Mouse (Mus musculus) lung, embryonic 14.5 days (tissue): ENCODE measurements around the gene Man1a2. TPM values are rescaled to one million over a fixed set of nuclear protein-coding genes. Genes with fewer than 3 reads are reported as not detected.

Experiments used
- ATAC-seq: fragments of 200-750 bp; cut with Nextera tagmentation; 2 replicates; pipeline ENCODE4 v1.8.0; 2017; ENCODE audit warnings: mild to moderate bottlenecking, moderate TSS enrichment, moderate library complexity; ENCODE audit not compliant: insufficient read depth
- DNase-seq: peaks from one replicate; pipeline ENCODE4 v3.0.0-alpha.2; 2015
- H3K27ac ChIP-seq: fragments of 300-500 bp; sonication (generic); 2 replicates; pipeline ENCODE4 v1.5.1; 2014; ENCODE audit warnings: low read depth, mild to moderate bottlenecking, moderate library complexity
- H3K27me3 ChIP-seq: fragments of 300-500 bp; sonication (generic); 2 replicates; pipeline ENCODE4 v1.6.1; 2014; ENCODE audit warnings: low read length, control low read depth; ENCODE audit not compliant: insufficient read depth
- H3K36me3 ChIP-seq: fragments of 300-500 bp; sonication (generic); 2 replicates; pipeline ENCODE4 v1.6.1; 2014; ENCODE audit warnings: control low read depth; ENCODE audit not compliant: insufficient read depth
- H3K4me1 ChIP-seq: fragments of 300-500 bp; sonication (generic); 2 replicates; pipeline ENCODE4 v1.6.1; 2014; ENCODE audit warnings: antibody characterized with exemption, control low read depth; ENCODE audit not compliant: insufficient read depth
- H3K4me2 ChIP-seq: fragments of 300-500 bp; sonication (generic); 2 replicates; pipeline ENCODE4 v1.6.1; 2014; ENCODE audit warnings: mild to moderate bottlenecking
- H3K4me3 ChIP-seq: fragments of 300-500 bp; sonication (generic); 2 replicates; pipeline ENCODE4 v1.5.1; 2014; ENCODE audit warnings: low read depth, low read length
- H3K9ac ChIP-seq: fragments of 300-500 bp; sonication (generic); 2 replicates; pipeline ENCODE4 v1.6.1; 2014
- H3K9me3 ChIP-seq: fragments of 300-500 bp; sonication (generic); 2 replicates; pipeline ENCODE4 v1.6.1; 2016; ENCODE audit warnings: low read depth, low read length, control low read depth
- CTCF ChIP-seq: IDR thresholded peaks from 2 replicates; pipeline ENCODE4 v1.5.1; 2016; ENCODE audit warnings: antibody characterized with exemption, low read depth
- WGBS: fragments of 180-500 bp; shearing (Covaris S2); extraction: QIAGEN DNeasy Blood & Tissue Kit; methylation state at CpG from one replicate; pipeline ENCODE4 v1.1.7; 2014; 5-methylcytosine and 5-hydroxymethylcytosine counted together
- polyA plus RNA-seq: library from polyadenylated mRNA; unstranded; fragments of >200 nt; fragmentation: Nextera tagmentation; extraction: Ambion mirVana; gene quantifications from 2 replicates; pipeline ENCODE4 v1.2.1, GENCODE M21; 2014

Gene Man1a2
- polyA plus RNA-seq, 1 experiment from 2014 or later: 90.1 TPM

DNA sequence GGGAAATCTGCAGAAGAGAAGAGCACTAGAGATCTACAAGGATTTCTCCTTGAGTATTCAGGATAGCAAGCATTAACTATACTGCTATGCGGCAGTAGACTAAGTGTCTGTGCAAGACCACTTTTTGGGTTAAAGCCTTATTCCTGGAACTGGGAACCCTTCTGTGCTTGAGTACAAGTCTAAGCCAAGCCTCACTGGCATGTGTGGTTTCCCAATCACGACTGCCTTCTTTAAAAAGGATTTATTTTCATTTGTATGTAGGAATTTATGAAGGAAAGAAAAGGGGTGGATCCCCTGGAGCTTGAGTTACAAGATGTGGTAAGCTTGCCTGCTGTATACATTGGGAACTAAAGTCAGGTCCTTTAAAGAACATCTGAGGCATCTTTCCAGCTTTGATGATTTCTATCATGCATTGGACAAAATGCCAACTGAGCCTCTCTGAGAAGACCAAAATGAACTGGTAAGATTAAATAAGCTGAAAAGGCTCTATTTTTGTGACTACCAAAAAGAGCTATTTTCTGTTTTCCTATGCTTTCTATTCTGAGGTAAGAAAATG is 86.0 kb downstream of the Man1a2 start:
- no peaks in the 10 kb centered on the region for H3K36me3 ChIP-seq
- WGBS: 80% methylated on average over 2 of the region's 2 CpGs
- TF ChIP-seq CTCF: no peak
- no peaks in the 10 kb centered on the region for H3K4me1 ChIP-seq
- H3K4me3 ChIP-seq: no peak overlapping the region
- DNase-seq: no peak
- no peak overlapping the region for H3K4me2 ChIP-seq
- H3K27me3 ChIP-seq: no peaks in the 10 kb centered on the region
- H3K27ac ChIP-seq: no peak overlapping the region
- ATAC-seq: no peak
- no peak overlapping the region for H3K9ac ChIP-seq
- no peaks in the 10 kb centered on the region for H3K9me3 ChIP-seq

DNA sequence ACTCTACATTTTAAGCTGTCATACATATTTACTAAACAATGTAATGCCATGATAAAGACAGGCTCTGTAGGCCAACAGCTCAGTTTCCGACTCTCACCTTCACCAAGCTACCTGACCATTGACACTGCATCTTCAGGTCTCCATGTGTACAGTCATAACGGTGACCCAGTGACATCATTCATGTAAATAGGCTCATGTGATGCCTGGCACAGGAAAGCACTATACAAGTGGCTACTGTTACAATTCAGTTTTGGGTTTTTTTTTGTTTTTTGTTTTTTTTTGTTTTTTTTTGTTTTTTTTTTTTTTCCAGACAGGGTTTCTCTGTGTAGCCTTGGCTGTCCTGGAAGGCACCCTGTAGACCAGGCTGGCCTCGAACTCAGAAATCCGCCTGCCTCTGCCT is 94.2 kb downstream of the Man1a2 start:
- 94% methylated on average over 4 of the region's 4 CpGs for WGBS
- H3K36me3 ChIP-seq: peaks cover 5% of the 10 kb centered on the region; the same call in 1 of the 2 replicates
- H3K9me3 ChIP-seq: no peaks in the 10 kb centered on the region
- DNase-seq (no peak), ATAC-seq (no peak)
- no peak for TF ChIP-seq CTCF
- H3K27ac ChIP-seq: no peak overlapping the region
- no peak overlapping the region for H3K9ac ChIP-seq
- H3K4me3 ChIP-seq: no peak overlapping the region
- H3K4me2 ChIP-seq: no peak overlapping the region
- H3K27me3 ChIP-seq: no peaks in the 10 kb centered on the region
- no peaks in the 10 kb centered on the region for H3K4me1 ChIP-seq

DNA sequence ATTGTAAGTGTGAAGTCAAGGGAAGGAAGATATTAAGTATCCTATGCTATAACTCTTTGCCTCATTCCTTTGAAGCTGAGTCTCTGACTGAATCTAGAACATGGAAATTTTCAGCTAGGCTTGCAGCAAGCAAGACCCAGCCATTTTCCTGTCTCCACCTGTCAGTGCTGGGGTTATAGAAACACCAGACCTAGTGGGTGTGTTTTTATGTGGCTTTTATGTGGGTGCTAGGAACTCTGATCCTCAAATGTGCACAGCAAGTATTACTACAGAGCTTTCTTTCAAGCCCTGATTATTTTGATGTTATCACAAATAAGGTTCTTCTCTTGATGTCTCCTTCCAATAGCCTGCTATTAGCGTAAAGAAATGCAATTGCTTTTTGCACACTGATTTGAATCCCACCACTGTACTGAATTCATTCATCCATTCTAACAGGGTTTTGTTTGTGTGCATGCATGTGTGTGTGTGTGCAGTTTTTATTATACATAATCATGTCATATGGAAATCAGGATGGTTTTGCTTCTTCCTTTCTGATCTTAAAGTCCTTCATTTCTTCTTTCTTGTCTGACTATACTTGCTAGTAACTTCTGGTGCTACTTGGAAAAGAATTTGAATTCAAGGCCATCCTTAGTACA is 102.5 kb downstream of the Man1a2 start:
- Histone ChIP-seq H3K4me3 (no peak overlapping the region), H3K4me2 (no peak overlapping the region), H3K4me1 (no peaks in the 10 kb centered on the region), H3K36me3 (peaks cover 15% of the 10 kb centered on the region; the same call in 1 of the 2 replicates), H3K9ac (no peak overlapping the region), H3K27ac (no peak overlapping the region), H3K9me3 (no peaks in the 10 kb centered on the region), H3K27me3 (no peaks in the 10 kb centered on the region)
- WGBS: 93% methylated on average over 1 of the region's 1 CpGs
- no peak for ATAC-seq
- no peak for DNase-seq
- TF ChIP-seq CTCF: no peak

DNA sequence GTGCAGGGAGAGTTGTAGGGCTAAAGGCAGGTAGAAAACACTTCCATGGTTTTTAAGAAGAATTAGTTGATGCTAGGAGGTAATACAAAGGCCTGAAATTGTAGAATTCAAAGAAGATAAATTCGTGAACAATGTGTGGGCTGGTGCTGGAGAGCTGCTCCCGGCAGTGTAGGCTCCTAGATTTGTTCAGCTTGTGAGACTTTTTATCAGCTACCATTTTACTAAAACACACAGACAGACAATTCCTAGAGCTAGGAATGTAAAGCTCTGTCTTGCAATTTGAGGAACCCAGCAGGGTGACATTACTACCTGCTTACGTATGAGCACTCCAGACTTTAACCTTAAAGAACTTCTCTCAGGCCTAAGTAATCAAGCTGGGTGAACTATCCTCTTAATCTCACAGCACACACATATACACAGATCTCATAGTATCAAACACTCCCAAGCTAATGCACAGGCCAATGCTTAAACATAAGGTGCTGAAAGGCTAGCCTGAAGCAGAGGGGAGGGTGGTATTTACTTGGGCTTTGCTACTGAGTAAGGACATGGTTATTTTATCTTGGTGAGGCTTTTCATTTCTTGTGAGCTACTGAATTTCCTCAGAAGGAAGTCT is 112.6 kb downstream of the Man1a2 start:
- WGBS: 68% methylated on average over 3 of the region's 3 CpGs
- Histone ChIP-seq H3K4me3 (no peak overlapping the region), H3K27ac (peak overlapping the region; percentile 3; the same call in 1 of the 2 replicates), H3K36me3 (peaks cover 5% of the 10 kb centered on the region; the same call in 1 of the 2 replicates), H3K9me3 (no peaks in the 10 kb centered on the region), H3K4me2 (no peak overlapping the region), H3K9ac (no peak overlapping the region), H3K27me3 (no peaks in the 10 kb centered on the region), H3K4me1 (no peaks in the 10 kb centered on the region)
- DNase-seq (no peak), ATAC-seq (no peak)
- TF ChIP-seq CTCF: no peak

DNA sequence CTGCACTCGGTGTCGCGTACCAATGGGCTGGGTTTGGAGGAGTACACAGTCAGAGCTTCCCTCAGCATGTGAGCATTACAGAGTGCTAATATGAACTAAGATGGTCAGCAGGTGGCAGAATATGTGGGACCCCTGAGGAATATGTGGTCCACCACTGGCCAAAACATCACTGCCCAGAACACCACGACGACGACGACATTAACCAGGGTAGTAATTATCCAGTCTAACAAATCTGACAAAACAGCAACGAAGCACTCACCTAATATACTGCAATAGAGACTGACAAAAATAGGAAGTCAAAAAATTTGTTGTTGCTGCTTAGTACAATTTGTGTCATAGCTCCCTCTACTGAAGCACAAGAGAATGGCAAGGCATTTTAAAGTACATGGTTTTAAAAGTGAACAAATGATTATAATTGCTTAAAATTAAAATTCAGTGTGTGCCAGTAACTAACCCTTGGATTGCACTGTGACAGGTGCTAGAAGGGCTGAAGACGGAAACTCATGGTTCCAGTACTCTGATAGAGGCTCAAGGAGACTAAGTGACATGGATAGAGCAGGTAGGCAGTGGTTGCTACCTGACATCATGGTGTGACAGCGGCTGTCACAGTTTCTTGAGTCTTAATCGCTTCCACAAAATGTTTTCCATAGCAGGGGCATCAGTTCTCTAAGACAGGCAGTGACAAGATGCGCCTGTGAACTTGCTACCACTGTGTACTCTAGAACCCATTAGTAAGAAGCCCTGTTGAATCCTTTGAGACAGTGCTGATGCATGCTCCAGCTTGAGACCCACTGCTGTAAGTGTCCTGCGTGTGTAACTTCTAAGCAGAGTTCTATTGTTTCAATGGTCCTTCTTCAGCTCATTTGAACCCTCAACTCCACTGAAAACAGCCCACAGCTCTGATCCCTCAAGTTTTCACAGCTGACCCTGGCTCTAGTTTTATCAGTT is 116.6 kb downstream of the Man1a2 start:
- H3K9me3 ChIP-seq: no peaks in the 10 kb centered on the region
- DNase-seq (peak; percentile 55), ATAC-seq (no peak; the same call in 1 of the 2 replicates)
- H3K4me1 ChIP-seq: no peaks in the 10 kb centered on the region
- H3K27me3 ChIP-seq: no peaks in the 10 kb centered on the region
- no peak overlapping the region for H3K9ac ChIP-seq
- 83% methylated on average over 13 of the region's 13 CpGs for WGBS
- no peak overlapping the region for H3K4me2 ChIP-seq
- H3K27ac ChIP-seq: no peak overlapping the region
- TF ChIP-seq CTCF: peak; percentile 62
- H3K36me3 ChIP-seq: no peaks in the 10 kb centered on the region
- H3K4me3 ChIP-seq: no peak overlapping the region

DNA sequence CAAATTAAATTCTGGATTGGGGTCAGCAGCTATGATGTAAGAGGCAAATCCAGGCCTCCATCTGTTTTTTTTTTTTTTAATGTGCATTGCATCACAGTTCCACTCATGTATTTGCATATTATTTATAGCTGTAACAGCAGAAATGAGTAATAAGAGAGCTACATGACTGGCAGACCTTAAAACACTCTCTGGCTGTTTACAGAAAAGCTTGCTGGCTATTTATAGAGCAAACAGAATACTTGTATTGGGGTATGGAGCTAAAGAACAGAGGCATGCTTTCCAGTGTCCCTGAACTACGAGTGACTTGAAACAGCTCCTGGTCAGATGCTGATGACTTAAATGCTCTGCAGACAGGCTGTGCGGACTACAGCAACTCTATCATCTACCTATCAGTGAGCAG is 121.7 kb downstream of the Man1a2 start:
- no peak for DNase-seq
- 71% methylated on average over 2 of the region's 2 CpGs for WGBS
- H3K36me3 ChIP-seq: 0 out of 2 replicates have a peak, but pooled peaks cover 3% of the 10 kb centered on the region

DNA sequence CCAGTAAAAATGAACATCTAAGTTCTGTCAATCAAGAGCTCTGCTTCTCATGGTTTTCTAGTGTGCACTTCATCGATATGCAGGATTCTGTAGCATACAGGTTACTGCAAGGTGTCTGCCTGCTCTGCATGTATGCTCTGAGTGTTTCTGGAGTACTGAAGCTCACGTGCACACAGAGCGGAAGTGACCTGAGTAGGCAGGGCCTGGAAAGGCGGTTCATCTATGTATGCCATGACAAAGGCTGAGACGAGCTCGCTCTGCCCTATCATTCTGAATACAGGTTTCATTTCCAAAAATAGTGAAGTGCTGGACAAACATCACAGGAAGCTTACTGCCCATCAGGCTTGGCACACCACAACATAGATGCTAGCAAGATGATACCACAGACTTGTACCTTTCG is 122.8 kb downstream of the Man1a2 start:
- H3K9ac ChIP-seq: no peak overlapping the region
- WGBS: 90% methylated on average over 7 of the region's 7 CpGs
- ATAC-seq (no peak), DNase-seq (no peak)
- H3K9me3 ChIP-seq: no peaks in the 10 kb centered on the region
- H3K4me1 ChIP-seq: no peaks in the 10 kb centered on the region
- no peak overlapping the region for H3K27ac ChIP-seq
- H3K4me2 ChIP-seq: no peak overlapping the region
- H3K4me3 ChIP-seq: no peak overlapping the region
- no peak for TF ChIP-seq CTCF
- H3K27me3 ChIP-seq: no peaks in the 10 kb centered on the region
- 0 out of 2 replicates have a peak, but pooled peaks cover 3% of the 10 kb centered on the region for H3K36me3 ChIP-seq

More for the DNA sequence above, 121.7 kb downstream of the Man1a2 start:
- Histone ChIP-seq H3K27ac (no peak overlapping the region), H3K9me3 (no peaks in the 10 kb centered on the region), H3K4me2 (no peak overlapping the region), H3K4me1 (no peaks in the 10 kb centered on the region), H3K27me3 (no peaks in the 10 kb centered on the region), H3K9ac (no peak overlapping the region), H3K4me3 (no peak overlapping the region)
- TF ChIP-seq CTCF: no peak
- no peak for ATAC-seq
